26 mouse cellular contexts compared by ENCODE assay signal in the genomic region with DNA sequence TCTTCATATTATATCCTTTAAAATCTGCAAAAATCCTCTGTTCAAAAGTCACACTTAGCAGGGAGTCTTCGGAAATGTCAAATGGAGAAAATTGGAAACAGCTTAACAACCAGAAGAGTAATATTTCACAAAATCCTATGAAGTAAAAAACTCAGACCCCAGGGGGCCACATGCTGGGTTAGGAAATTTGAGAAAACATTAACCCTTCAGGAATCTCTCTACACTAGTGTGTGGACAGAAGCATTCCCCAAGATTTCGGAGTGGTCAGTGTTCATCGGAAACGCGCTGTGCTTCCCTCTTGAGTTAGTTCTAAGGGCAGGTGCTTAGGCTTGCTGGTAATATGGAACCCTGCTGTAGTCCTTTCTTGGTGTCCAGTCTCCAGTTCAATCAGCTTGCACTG.
DNase-seq lines count a peak whose midpoint lies in the region; ATAC-seq lines count a peak whose summit lies in the region.
"Had no signal": no experiment of that assay in that cellular context is flagged by ENCODE, and none has a peak within 500 bp of the region (broad histone marks: within the 10 kb centered on the region; RNA-seq: fewer than 3 reads in every experiment).

No protein-coding gene starts in this region.

- H3K4me1 ChIP-seq in intestine, embryonic 14.5 days (replicated peaks; ENCODE audit: control insufficient read depth, insufficient read depth, low read length): no peaks in the 10 kb centered on the region
- H3K4me1 ChIP-seq in intestine, embryonic 15.5 days (replicated peaks): no peaks in the 10 kb centered on the region
- H3K4me1 ChIP-seq in embryonic facial prominence, embryonic 12.5 days: peaks cover 11% of the 10 kb centered on the region; the same call in 1 of the 2 replicates
- peaks cover 19% of the 10 kb centered on the region for H3K4me1 ChIP-seq in limb, embryonic 13.5 days

- H3K27me3 ChIP-seq in intestine, embryonic 14.5 days (replicated peaks; ENCODE audit: control insufficient read depth, insufficient read depth, low read length): no peaks in the 10 kb centered on the region
- H3K27me3 ChIP-seq in intestine, embryonic 15.5 days (replicated peaks): no peaks in the 10 kb centered on the region
- no peaks in the 10 kb centered on the region for H3K27me3 ChIP-seq in embryonic facial prominence, embryonic 12.5 days
- no peaks in the 10 kb centered on the region for H3K27me3 ChIP-seq in limb, embryonic 13.5 days
- H3K27me3 ChIP-seq: neural tube, embryonic 13.5 days had no signal

- no peak overlapping the region for H3K27ac ChIP-seq in intestine, embryonic 14.5 days (ENCODE audit: low read depth)
- H3K27ac ChIP-seq in intestine, embryonic 15.5 days: no peak overlapping the region
- H3K27ac ChIP-seq in embryonic facial prominence, embryonic 12.5 days: 0 out of 2 replicates have a peak overlapping the region, but pooled peaks have one; percentile 30
- no peak overlapping the region for H3K27ac ChIP-seq in limb, embryonic 13.5 days
- H3K27ac ChIP-seq: gastrocnemius, adult 2 months; macrophage; midbrain, embryonic 10.5 days; neural tube, embryonic 13.5 days had no signal

- H3K4me3 ChIP-seq in intestine, embryonic 14.5 days (ENCODE audit: low read depth, low read length): no peak overlapping the region
- H3K4me3 ChIP-seq in intestine, embryonic 15.5 days (replicated peaks): no peak overlapping the region
- H3K4me3 ChIP-seq in embryonic facial prominence, embryonic 12.5 days: no peak overlapping the region
- H3K4me3 ChIP-seq in limb, embryonic 13.5 days: no peak overlapping the region
- H3K4me3 ChIP-seq: gastrocnemius, adult 2 months; midbrain, embryonic 10.5 days; neural tube, embryonic 13.5 days had no signal

- WGBS in intestine, embryonic 14.5 days: 88% methylated on average over 5 of the region's 5 CpGs
- 84% methylated on average over 5 of the region's 5 CpGs for WGBS in intestine, embryonic 15.5 days
- WGBS in embryonic facial prominence, embryonic 12.5 days: 42% methylated on average over 5 of the region's 5 CpGs
- WGBS in limb, embryonic 13.5 days: 29% methylated on average over 5 of the region's 5 CpGs

- no peak overlapping the region for H3K4me2 ChIP-seq in intestine, embryonic 14.5 days (ENCODE audit: low read length)
- no peak overlapping the region for H3K4me2 ChIP-seq in intestine, embryonic 15.5 days (replicated peaks)
- H3K4me2 ChIP-seq in embryonic facial prominence, embryonic 12.5 days (replicated peaks): 0 out of 2 replicates have a peak overlapping the region, but pooled peaks have one; percentile 20
- 0 out of 2 replicates have a peak overlapping the region, but pooled peaks have one; percentile 9 for H3K4me2 ChIP-seq in limb, embryonic 13.5 days (replicated peaks)
- H3K4me2 ChIP-seq: liver, embryonic 11.5 days; neural tube, embryonic 13.5 days had no signal

- H3K9me3 ChIP-seq in intestine, embryonic 14.5 days (ENCODE audit: control insufficient read depth, low read length): no peaks in the 10 kb centered on the region
- no peaks in the 10 kb centered on the region for H3K9me3 ChIP-seq in intestine, embryonic 15.5 days
- H3K9me3 ChIP-seq in embryonic facial prominence, embryonic 12.5 days: no peaks in the 10 kb centered on the region
- H3K9me3 ChIP-seq in limb, embryonic 13.5 days: no peaks in the 10 kb centered on the region
- H3K9me3 ChIP-seq: midbrain, embryonic 10.5 days; neural tube, embryonic 13.5 days had no signal

- ATAC-seq in intestine, embryonic 14.5 days (replicated peaks; ENCODE audit: low FRiP score, low TSS enrichment, low read depth): no peak
- ATAC-seq in intestine, embryonic 15.5 days: no peak
- no peak for ATAC-seq in embryonic facial prominence, embryonic 12.5 days (ENCODE audit: insufficient number of reproducible peaks, insufficient read depth, low FRiP score, low TSS enrichment)
- no peak for ATAC-seq in limb, embryonic 13.5 days (ENCODE audit: low FRiP score, low read depth)
- ATAC-seq: activated CD4-positive, CD25-positive, alpha-beta regulatory T cell, adult 4 months; liver, postnatal 0 days; lung, postnatal 0 days had no signal

- peak; percentile 50 for DNase-seq in embryo, embryonic 10.5 days (ENCODE audit: low spot score)
- DNase-seq in embryo, embryonic 10 days (ENCODE audit: low spot score): no peak
- DNase-seq in intestine, embryonic 14.5 days (ENCODE audit: low spot score): peak; percentile 31
- DNase-seq in c-Kit-positive CD71-positive TER-119-positive erythroid progenitor cells, embryonic 14.5 days (ENCODE audit: low spot score): no peak
- no peak for DNase-seq in layer of hippocampus, adult 8-10 months (ENCODE audit: low spot score in 2 of 2)
- DNase-seq: adrenal gland, adult 8-10 months; cerebellum, adult 2 months; cerebellum, postnatal 36 days; gastrocnemius, adult 2 months; heart, postnatal 4 days; kidney, adult 18-20 months; kidney, postnatal 4 days; layer of hippocampus, adult 9-11 months; liver, postnatal 0 days; retina, postnatal 1 day; thymus, postnatal 36 days had no signal

- no peaks in the 10 kb centered on the region for H3K36me3 ChIP-seq in intestine, embryonic 14.5 days (ENCODE audit: control insufficient read depth, insufficient read depth, low read length)
- H3K36me3 ChIP-seq in intestine, embryonic 15.5 days: no peaks in the 10 kb centered on the region
- no peaks in the 10 kb centered on the region for H3K36me3 ChIP-seq in embryonic facial prominence, embryonic 12.5 days
- no peaks in the 10 kb centered on the region for H3K36me3 ChIP-seq in limb, embryonic 13.5 days
- H3K36me3 ChIP-seq: midbrain, embryonic 10.5 days; neural tube, embryonic 13.5 days had no signal

- no peak overlapping the region for H3K9ac ChIP-seq in intestine, embryonic 14.5 days (ENCODE audit: low read length)
- no peak overlapping the region for H3K9ac ChIP-seq in intestine, embryonic 15.5 days
- H3K9ac ChIP-seq in embryonic facial prominence, embryonic 12.5 days: no peak overlapping the region
- H3K9ac ChIP-seq in limb, embryonic 13.5 days: no peak overlapping the region
- H3K9ac ChIP-seq: forebrain, postnatal 0 days; liver, postnatal 0 days; neural tube, embryonic 13.5 days had no signal

Comparison
In these comparisons a context has a peak if more than half of its experiments do, and no peak if none do; other contexts are left out.
1. DNase-seq: peak in embryo, embryonic 10.5 days (single experiment) and intestine, embryonic 14.5 days (single experiment); none in embryo, embryonic 10 days (single experiment), c-Kit-positive CD71-positive TER-119-positive erythroid progenitor cells, embryonic 14.5 days (single experiment) and layer of hippocampus, adult 8-10 months (0 of 2).
2. H3K4me2 ChIP-seq: peak in embryonic facial prominence, embryonic 12.5 days (single experiment) and limb, embryonic 13.5 days (single experiment); none in intestine, embryonic 14.5 days (single experiment) and intestine, embryonic 15.5 days (single experiment).